Mouse (Mus musculus) left cerebral cortex, postnatal 25 days (tissue): ENCODE results near the gene Mall. TPM values are rescaled to one million over a fixed set of nuclear protein-coding genes. Genes with fewer than 3 reads are reported as not detected.

Experiments
- DNase-seq, 2 experiments: peaks; one replicate each; pipeline ENCODE4 v3.0.0; 2022; ENCODE audit warnings: low spot score in 2 of 2, mixed read lengths in 1 of 2
- intact Hi-C: fragments of 180-260 bp; cut with DNase I; formaldehyde crosslinking; loops from one replicate; pipeline ENCODE4 v1.15.1; 2025
- total RNA-seq, 2 experiments: library from RNA; stranded (reverse); gene quantifications; 2 replicates each; pipeline ENCODE4 v1.2.3; 2021

The Mall gene
- total RNA-seq, 2 experiments from 2014 or later = 0.99 to 1.1 TPM

DNA sequence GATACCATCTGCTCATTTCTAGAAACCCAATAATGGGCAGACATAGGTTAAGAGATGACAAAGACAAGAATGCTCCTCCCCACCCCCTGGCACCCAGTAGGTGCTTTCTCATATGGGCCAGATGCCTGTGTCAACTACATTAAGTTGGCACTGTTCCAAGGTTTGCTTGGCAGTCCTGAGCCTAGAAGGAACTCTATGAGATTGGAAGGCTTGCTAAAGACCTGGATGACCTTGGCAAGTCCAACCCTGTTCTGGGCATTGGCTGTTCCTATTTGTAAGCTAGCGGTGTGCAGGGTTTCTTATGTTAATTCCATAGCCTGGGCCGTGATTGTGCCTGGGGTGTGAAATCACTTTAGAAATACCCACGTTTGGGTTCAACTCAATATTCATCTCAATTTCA lies 74.9 kb downstream of the Mall start:
- intact Hi-C loops = no loop called here
- DNase-seq = no peak

Other genes starting within 250 kb of the Mall start
- 100 to 1,000 TPM; 120 to 123 TPM for gene Kcnip3, start 207.8 kb downstream of the Mall start, total RNA-seq
- gene Prom2, start 188.5 kb downstream of the Mall start, total RNA-seq = under 1 TPM; 0.18 to 0.21 TPM
- 1 to 10 TPM; 7.1 to 7.9 TPM for gene Zfp661, start 142.8 kb downstream of the Mall start, total RNA-seq
- gene Mrps5, start 142.7 kb downstream of the Mall start, total RNA-seq = 10 to 100 TPM; 87.7 to 89.0 TPM
- gene Mal, start 73.2 kb downstream of the Mall start, total RNA-seq = 100 to 1,000 TPM; 100 to 125 TPM
- 10 to 100 TPM; 18.8 to 19.3 TPM for gene Nphp1, start 59.0 kb upstream of the Mall start, total RNA-seq
- 10 to 100 TPM; 47.0 to 49.2 TPM for gene Mtln, start 62.6 kb upstream of the Mall start, total RNA-seq
- under 1 TPM in 1 of 2 experiments, not detected in 1; 0.09 TPM for gene Bub1, start 101.9 kb upstream of the Mall start, total RNA-seq
- gene Acoxl, start 108.9 kb upstream of the Mall start, total RNA-seq = not detected